Mouse (Mus musculus) stomach, postnatal 0 days (tissue): ENCODE measurements around the gene Cygb.

Experiments
- CTCF ChIP-seq: IDR thresholded peaks from 2 replicates; pipeline ENCODE4 v1.5.1; 2016; ENCODE audit warnings: antibody characterized with exemption, low read depth, mild to moderate bottlenecking, moderate library complexity
- EP300 ChIP-seq: optimal IDR thresholded peaks from 2 replicates; pipeline ENCODE3; 2016; ENCODE audit warnings: antibody characterized with exemption

DNA sequence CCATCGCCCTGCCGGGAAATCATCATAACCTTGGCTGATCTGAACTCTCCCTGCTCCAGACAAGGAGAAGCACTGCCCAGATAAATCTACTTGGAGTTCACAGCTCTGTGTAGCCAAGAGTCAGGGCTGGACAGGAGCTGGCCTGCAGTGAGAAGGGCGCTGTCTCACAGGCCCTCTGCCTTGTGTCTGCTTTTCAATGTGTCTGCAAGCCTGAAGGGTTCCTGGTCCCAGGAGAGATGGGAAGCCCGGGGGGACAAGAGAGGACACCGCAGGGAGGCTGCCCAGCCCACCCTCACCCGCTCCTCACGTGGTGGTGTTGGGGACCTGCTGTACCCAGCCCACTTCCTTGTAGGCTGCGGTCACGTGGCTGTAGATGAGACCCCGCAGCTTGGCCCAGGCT is 5.1 kb downstream of the Cygb start:
- TF ChIP-seq CTCF (no peak), EP300 (no peak)
